Mouse (Mus musculus): ENCODE data around the gene H2-Oa. TPM values are rescaled to one million over a fixed set of nuclear protein-coding genes. Genes with fewer than 3 reads are reported as not detected.

Gene H2-Oa
- polyA plus RNA-seq, 1 experiment from 2014 or later: not detected

DNA sequence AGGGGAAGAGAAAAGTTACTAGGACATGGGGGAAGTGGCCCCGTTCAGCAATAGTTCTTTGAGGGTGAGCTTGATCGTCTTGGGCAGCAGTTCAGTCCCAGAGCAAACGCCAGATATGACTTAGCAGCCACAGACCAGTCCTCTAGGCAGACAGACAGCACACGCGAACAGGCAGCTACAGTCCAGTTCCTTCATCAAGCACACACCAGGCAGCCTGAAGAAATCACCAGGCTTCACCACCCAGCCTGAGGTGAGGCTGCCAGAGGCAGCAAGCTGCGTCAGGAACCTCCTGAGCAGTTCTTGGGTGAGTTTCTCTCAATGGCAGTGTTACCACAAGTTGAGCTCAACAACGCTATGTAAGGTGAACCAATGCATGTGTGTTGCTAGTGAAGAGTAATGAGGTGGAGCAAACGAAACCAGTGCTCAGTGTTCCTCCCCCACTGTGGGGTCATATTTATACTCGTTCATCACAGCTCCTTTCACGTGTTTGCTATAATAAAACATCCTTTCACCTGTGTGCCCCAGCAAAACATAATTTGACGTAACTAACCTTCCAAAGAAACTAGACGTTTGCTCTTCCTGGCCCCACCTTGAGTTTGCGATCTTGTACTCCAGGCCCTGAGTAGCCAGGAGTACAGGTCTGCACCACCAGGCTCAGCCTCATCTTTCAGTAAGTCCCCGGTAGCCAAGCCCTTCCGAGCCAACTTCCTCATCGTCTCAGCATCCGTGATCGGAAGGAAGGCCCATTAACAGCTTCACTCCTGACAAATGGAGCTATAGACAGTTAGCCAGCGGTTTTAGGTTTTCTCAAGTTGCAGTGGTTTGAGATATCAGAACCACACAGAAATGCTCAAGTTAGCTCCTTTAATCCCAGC lies 38.2 kb downstream of the H2-Oa start:
- WGBS: 88% methylated on average over 19 of the region's 19 CpGs
- Histone ChIP-seq H3K36me3 (ENCODE audit: control insufficient read depth, insufficient read depth, low read length) (no peaks in the 10 kb centered on the region), H3K4me3 (replicated peaks; ENCODE audit: low read depth, low read length) (no peak overlapping the region), H3K27me3 (ENCODE audit: control insufficient read depth, insufficient read depth, low read length) (no peaks in the 10 kb centered on the region), H3K9me3 (ENCODE audit: control insufficient read depth, low read length) (no peaks in the 10 kb centered on the region), H3K27ac (replicated peaks; ENCODE audit: low read depth, low read length) (no peak overlapping the region), H3K4me1 (ENCODE audit: control insufficient read depth, insufficient read depth, low read length) (no peaks in the 10 kb centered on the region), H3K4me2 (ENCODE audit: low read length) (no peak overlapping the region), H3K9ac (replicated peaks; ENCODE audit: low read length) (no peak overlapping the region)
- DNase-seq: no peak
- no peak for ATAC-seq (ENCODE audit: low FRiP score, low TSS enrichment)

GRCm38 (mm10) chr17:34131911-34132310 lies 39.8 kb downstream of the H2-Oa start:
- Histone ChIP-seq H3K27ac (replicated peaks; ENCODE audit: low read depth, low read length) (no peak overlapping the region), H3K27me3 (ENCODE audit: control insufficient read depth, insufficient read depth, low read length) (no peaks in the 10 kb centered on the region), H3K4me2 (ENCODE audit: low read length) (no peak overlapping the region), H3K9me3 (ENCODE audit: control insufficient read depth, low read length) (no peaks in the 10 kb centered on the region), H3K4me1 (ENCODE audit: control insufficient read depth, insufficient read depth, low read length) (0 out of 2 replicates have a peak, but pooled peaks cover 3% of the 10 kb centered on the region), H3K36me3 (ENCODE audit: control insufficient read depth, insufficient read depth, low read length) (no peaks in the 10 kb centered on the region), H3K4me3 (replicated peaks; ENCODE audit: low read depth, low read length) (no peak overlapping the region), H3K9ac (replicated peaks; ENCODE audit: low read length) (no peak overlapping the region)
- DNase-seq (no peak), ATAC-seq (ENCODE audit: low FRiP score, low TSS enrichment) (no peak)
- WGBS: 68% methylated on average over 7 of the region's 7 CpGs

DNA sequence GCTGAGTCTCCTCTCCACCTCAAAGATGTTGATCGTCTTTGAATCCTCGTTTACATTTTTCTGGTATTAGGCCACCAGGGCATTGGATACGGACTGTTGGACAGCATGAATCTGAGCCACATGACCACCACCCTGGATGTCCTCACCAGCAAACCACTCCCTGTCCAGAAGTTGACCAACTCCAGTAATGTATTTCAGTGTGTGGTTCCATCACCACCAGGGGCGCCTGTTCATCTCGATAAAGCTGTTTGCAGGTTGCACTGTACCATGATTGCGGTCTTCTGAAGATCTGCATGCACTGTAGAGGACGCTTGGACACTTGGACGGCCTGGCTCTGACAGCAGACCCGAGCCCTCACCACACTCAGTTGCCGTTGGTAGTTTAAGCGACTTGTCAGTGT lies 41.1 kb downstream of the H2-Oa start:
- Histone ChIP-seq H3K4me2 (ENCODE audit: low read length) (no peak overlapping the region), H3K27me3 (ENCODE audit: control insufficient read depth, insufficient read depth, low read length) (peaks cover 1% of the 10 kb centered on the region; the same call in 1 of the 2 replicates), H3K9me3 (ENCODE audit: control insufficient read depth, low read length) (no peaks in the 10 kb centered on the region), H3K4me3 (replicated peaks; ENCODE audit: low read depth, low read length) (no peak overlapping the region), H3K4me1 (ENCODE audit: control insufficient read depth, insufficient read depth, low read length) (0 out of 2 replicates have a peak, but pooled peaks cover 3% of the 10 kb centered on the region), H3K36me3 (ENCODE audit: control insufficient read depth, insufficient read depth, low read length) (no peaks in the 10 kb centered on the region), H3K9ac (replicated peaks; ENCODE audit: low read length) (no peak overlapping the region), H3K27ac (replicated peaks; ENCODE audit: low read depth, low read length) (no peak overlapping the region)
- no peak for DNase-seq
- ATAC-seq (ENCODE audit: low FRiP score, low TSS enrichment): no peak
- WGBS: 85% methylated on average over 11 of the region's 11 CpGs

- 90% methylated on average over 3 of the region's 3 CpGs for WGBS
- no peak for ATAC-seq (ENCODE audit: low FRiP score, low TSS enrichment)
- no peak overlapping the region for H3K27ac ChIP-seq (replicated peaks; ENCODE audit: low read depth, low read length)
Measured at GRCm38 (mm10) chr17:34134451-34134850, 42.3 kb downstream of the H2-Oa start.

DNA sequence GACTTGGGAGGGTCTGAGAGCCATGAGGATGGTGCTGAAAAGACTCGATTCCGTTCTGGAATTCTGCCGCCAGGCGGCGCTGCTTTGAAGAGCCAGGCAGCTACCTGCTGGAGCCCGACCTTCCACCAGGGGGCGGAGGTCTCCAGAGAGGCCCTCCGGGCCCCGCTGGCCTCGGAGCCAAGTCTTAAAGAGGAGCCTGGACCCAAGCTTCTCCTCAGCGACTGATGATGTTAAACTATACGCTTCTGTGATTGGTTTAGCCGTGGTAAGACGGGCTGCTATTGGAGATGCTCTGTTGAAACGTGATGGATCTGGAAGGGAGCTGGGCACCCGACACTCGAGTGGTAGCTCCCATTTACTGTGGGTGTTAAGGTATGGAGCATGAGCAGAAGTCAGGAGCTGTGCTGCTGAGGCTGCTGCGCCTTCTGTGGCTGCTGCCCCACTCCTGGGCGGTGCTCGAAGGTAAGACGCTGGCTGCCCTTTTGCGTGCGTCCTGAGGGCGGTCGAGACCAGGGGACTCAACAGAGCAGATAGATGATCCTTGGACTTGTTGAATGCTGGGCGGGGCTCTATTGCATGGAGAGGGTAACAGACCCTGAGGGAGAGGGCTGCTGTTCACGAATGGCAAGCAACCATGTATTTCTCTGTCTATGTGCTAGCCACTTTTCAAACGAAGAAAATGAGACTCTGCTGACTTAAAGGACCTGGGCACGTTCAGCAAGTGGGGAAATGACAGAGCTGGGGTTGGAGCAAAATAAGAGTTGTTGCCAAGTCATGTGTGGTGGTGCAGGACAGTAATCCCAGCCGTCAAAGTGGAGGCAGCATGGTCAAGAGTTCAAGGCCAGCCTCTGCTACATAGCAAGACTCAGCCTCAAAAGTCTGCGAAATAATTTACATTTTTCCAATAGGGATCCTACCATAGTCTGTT lies 43.4 kb downstream of the H2-Oa start:
- Histone ChIP-seq H3K4me3 (replicated peaks; ENCODE audit: low read depth, low read length) (peak overlapping the region; percentile 31), H3K27me3 (ENCODE audit: control insufficient read depth, insufficient read depth, low read length) (peaks cover 17% of the 10 kb centered on the region), H3K36me3 (ENCODE audit: control insufficient read depth, insufficient read depth, low read length) (no peaks in the 10 kb centered on the region), H3K4me1 (ENCODE audit: control insufficient read depth, insufficient read depth, low read length) (peaks cover 13% of the 10 kb centered on the region; the same call in 1 of the 2 replicates), H3K27ac (replicated peaks; ENCODE audit: low read depth, low read length) (no peak overlapping the region), H3K9ac (replicated peaks; ENCODE audit: low read length) (0 out of 2 replicates have a peak overlapping the region, but pooled peaks have one; percentile 26), H3K9me3 (ENCODE audit: control insufficient read depth, low read length) (no peaks in the 10 kb centered on the region), H3K4me2 (ENCODE audit: low read length) (peak overlapping the region; percentile 62)
- DNase-seq: peak; percentile 99
- peak; percentile 97 for ATAC-seq (ENCODE audit: low FRiP score, low TSS enrichment)
- WGBS: 8% methylated on average over 31 of the region's 31 CpGs

More at GRCm38 (mm10) chr17:34134451-34134850, 42.3 kb downstream of the H2-Oa start:
- H3K27me3 ChIP-seq (ENCODE audit: control insufficient read depth, insufficient read depth, low read length): peaks cover 13% of the 10 kb centered on the region
- no peak overlapping the region for H3K4me2 ChIP-seq (ENCODE audit: low read length)
- H3K4me3 ChIP-seq (replicated peaks; ENCODE audit: low read depth, low read length): no peak overlapping the region
- H3K4me1 ChIP-seq (ENCODE audit: control insufficient read depth, insufficient read depth, low read length): peaks cover 5% of the 10 kb centered on the region; the same call in 1 of the 2 replicates
- H3K9ac ChIP-seq (replicated peaks; ENCODE audit: low read length): no peak overlapping the region
- no peaks in the 10 kb centered on the region for H3K9me3 ChIP-seq (ENCODE audit: control insufficient read depth, low read length)
- DNase-seq: no peak
- H3K36me3 ChIP-seq (ENCODE audit: control insufficient read depth, insufficient read depth, low read length): no peaks in the 10 kb centered on the region

DNA sequence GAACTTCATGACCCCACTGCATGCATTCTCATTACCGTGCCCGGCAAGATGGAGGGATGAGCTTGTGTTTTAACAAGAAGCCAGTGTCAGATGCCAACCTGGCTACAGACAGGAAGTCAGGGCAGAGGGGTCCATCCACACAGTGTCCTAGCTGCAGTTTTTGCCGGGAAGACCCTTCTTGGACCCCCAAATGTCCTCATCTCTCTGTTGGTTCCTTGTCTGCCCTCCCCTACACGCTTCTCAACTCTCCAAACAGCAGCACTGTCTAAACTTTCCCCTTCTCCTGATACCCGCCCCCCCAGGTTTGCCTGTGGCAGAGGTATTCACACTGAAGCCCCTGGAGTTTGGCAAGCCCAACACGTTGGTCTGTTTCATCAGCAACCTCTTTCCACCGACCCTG lies 45.5 kb downstream of the H2-Oa start:
- DNase-seq: no peak
- no peak overlapping the region for H3K9ac ChIP-seq (replicated peaks; ENCODE audit: low read length)
- no peak overlapping the region for H3K4me3 ChIP-seq (replicated peaks; ENCODE audit: low read depth, low read length)
- no peak for ATAC-seq (ENCODE audit: low FRiP score, low TSS enrichment)
- H3K36me3 ChIP-seq (ENCODE audit: control insufficient read depth, insufficient read depth, low read length): no peaks in the 10 kb centered on the region
- peaks cover 13% of the 10 kb centered on the region; the same call in 1 of the 2 replicates for H3K4me1 ChIP-seq (ENCODE audit: control insufficient read depth, insufficient read depth, low read length)
- H3K27me3 ChIP-seq (ENCODE audit: control insufficient read depth, insufficient read depth, low read length): peaks cover 17% of the 10 kb centered on the region
- no peak overlapping the region for H3K4me2 ChIP-seq (ENCODE audit: low read length)
- 81% methylated on average over 7 of the region's 7 CpGs for WGBS
- H3K9me3 ChIP-seq (ENCODE audit: control insufficient read depth, low read length): no peaks in the 10 kb centered on the region
- no peak overlapping the region for H3K27ac ChIP-seq (replicated peaks; ENCODE audit: low read depth, low read length)

- Histone ChIP-seq H3K4me2 (ENCODE audit: low read length) (no peak overlapping the region; the same call in 1 of the 2 replicates), H3K9me3 (ENCODE audit: control insufficient read depth, low read length) (no peaks in the 10 kb centered on the region), H3K9ac (replicated peaks; ENCODE audit: low read length) (no peak overlapping the region), H3K36me3 (ENCODE audit: control insufficient read depth, insufficient read depth, low read length) (no peaks in the 10 kb centered on the region), H3K27ac (replicated peaks; ENCODE audit: low read depth, low read length) (no peak overlapping the region), H3K4me1 (ENCODE audit: control insufficient read depth, insufficient read depth, low read length) (peaks cover 17% of the 10 kb centered on the region; the same call in 1 of the 2 replicates), H3K27me3 (ENCODE audit: control insufficient read depth, insufficient read depth, low read length) (peaks cover 17% of the 10 kb centered on the region), H3K4me3 (replicated peaks; ENCODE audit: low read depth, low read length) (no peak overlapping the region)
- WGBS: 83% methylated on average over 7 of the region's 7 CpGs
- ATAC-seq (ENCODE audit: low FRiP score, low TSS enrichment): no peak
- no peak for DNase-seq
Measured at GRCm38 (mm10) chr17:34138655-34139054, 46.5 kb downstream of the H2-Oa start.

- Histone ChIP-seq H3K36me3 (ENCODE audit: control insufficient read depth, insufficient read depth, low read length) (no peaks in the 10 kb centered on the region), H3K27ac (replicated peaks; ENCODE audit: low read depth, low read length) (no peak overlapping the region), H3K27me3 (ENCODE audit: control insufficient read depth, insufficient read depth, low read length) (peaks cover 17% of the 10 kb centered on the region), H3K9ac (replicated peaks; ENCODE audit: low read length) (no peak overlapping the region; the same call in 1 of the 2 replicates), H3K9me3 (ENCODE audit: control insufficient read depth, low read length) (no peaks in the 10 kb centered on the region), H3K4me1 (ENCODE audit: control insufficient read depth, insufficient read depth, low read length) (peaks cover 17% of the 10 kb centered on the region; the same call in 1 of the 2 replicates), H3K4me3 (replicated peaks; ENCODE audit: low read depth, low read length) (peak overlapping the region; percentile 9), H3K4me2 (ENCODE audit: low read length) (peak overlapping the region; percentile 47)
- peak; percentile 57 for DNase-seq
- 2% methylated on average over 16 of the region's 16 CpGs for WGBS
- ATAC-seq (ENCODE audit: low FRiP score, low TSS enrichment): no peak
Measured at GRCm38 (mm10) chr17:34139416-34139815, 47.3 kb downstream of the H2-Oa start.
